Mouse (Mus musculus) regulatory T cell (primary cell): ENCODE data around the gene Ints1.

Source experiments
- in situ Hi-C: fragments of 300-600 bp; cut with MboI, MseI; formaldehyde crosslinking; loops from one replicate; pipeline ENCODE4 v1.15.1; 2025; ENCODE audit warnings: high pct_unique_total_duplicates

The Ints1 gene

GRCm38 (mm10) chr5:139775216-139775926, at the start of gene Ints1:
TSS of gene Ints1 (minus strand) at chr5:139775674.
- in situ Hi-C loops: loop anchor here (10.0 to 25.0 kb wide), 2 partner anchors 1511 to 1613 kb away; partner anchors contain the start of genes Ap4m1, BC037034, Cops6 and Mcm7

GRCm38 (mm10) chr5:139824531-139824930, 49.1 kb upstream of the Ints1 start:
- in situ Hi-C loops: no loop called here

GRCm38 (mm10) chr5:139821466-139822459, 46.3 kb upstream of the Ints1 start:
- in situ Hi-C loops: no loop called here

DNA sequence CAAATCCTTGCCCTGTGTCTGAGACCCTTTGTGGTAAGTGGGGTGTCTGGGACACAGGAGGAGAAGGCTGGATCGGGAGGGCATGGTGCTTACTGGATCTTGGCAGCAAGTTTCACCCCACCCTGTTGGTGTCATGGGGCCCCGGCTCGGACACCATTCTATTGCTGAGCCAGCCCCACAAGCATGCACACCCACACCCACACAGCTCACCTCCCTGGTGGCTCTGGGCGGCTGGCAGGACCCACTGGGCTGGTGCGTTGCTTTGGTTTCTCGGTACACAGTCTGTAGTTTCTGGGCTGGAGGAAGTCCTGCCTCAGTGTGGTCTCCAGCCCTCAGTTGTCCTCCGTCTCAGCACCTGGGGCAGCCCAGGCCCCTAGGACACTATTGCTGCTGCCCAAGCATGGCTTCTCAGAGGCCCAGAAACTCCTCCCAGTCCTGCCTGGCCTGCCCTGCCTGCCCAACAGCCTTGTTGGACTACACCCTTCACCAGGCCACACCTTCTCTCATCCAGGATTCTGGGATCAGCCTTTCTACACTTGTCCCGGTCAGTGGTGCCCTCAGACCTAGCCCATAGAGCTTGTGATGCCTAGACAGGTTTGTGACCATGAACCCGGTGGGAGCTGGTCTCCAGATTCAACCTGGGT, 44.2 kb upstream of the Ints1 start, which contains the start of gene Tmem184a:
TSS of gene Tmem184a (minus strand) at position 380 of the 644 bp plus-strand sequence.
- in situ Hi-C loops: no loop called here

GRCm38 (mm10) chr5:139818801-139819200, 43.3 kb upstream of the Ints1 start:
- in situ Hi-C loops: no loop called here

- in situ Hi-C loops: no loop called here
Measured at GRCm38 (mm10) chr5:139818056-139818455, 42.6 kb upstream of the Ints1 start.

GRCm38 (mm10) chr5:139817292-139817691, 41.8 kb upstream of the Ints1 start:
- in situ Hi-C loops: no loop called here

GRCm38 (mm10) chr5:139816445-139816844, 41.0 kb upstream of the Ints1 start:
- in situ Hi-C loops: no loop called here

- in situ Hi-C loops: no loop called here
Measured at GRCm38 (mm10) chr5:139815964-139816363, 40.5 kb upstream of the Ints1 start.

GRCm38 (mm10) chr5:139813963-139814381, 38.5 kb upstream of the Ints1 start:
- in situ Hi-C loops: no loop called here

GRCm38 (mm10) chr5:139813126-139813490, 37.6 kb upstream of the Ints1 start:
- in situ Hi-C loops: no loop called here

DNA sequence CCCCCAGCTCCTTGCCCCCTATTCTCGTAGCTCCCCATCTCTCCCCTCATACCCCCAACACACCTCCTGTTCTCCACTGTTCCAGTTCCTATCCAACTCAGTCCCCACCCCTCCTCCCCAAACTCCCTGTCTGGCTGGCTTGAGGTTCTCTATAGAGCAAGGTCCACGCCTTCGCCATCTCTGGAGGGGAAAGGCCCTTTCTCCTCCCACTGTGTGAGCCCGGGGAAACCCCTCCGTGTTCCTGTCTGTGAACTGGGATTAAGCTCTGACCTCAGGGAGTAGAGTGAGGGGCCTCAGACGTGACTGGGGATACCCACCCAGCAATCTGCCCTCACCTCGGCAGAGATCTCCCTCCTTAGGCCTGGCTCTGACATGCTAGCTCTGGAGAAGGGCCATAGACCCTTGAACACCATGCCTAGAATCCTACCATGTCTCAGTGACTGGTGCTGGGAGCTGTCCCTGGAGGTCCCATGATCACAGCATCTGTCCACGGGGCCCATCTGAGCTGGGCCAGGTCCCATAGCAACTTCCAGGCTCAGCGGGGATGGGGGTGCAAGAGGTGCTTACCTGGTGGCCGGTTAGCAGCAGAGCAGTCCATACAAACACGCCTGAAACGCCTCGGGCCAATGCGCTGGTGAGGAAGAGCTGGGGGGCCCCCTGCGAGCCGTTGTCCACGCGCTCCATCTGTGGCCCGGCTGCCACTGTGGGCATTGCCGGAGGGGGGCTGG, 37.1 kb upstream of the Ints1 start:
- in situ Hi-C loops: no loop called here

- in situ Hi-C loops: no loop called here
Measured at GRCm38 (mm10) chr5:139811677-139812397, 36.4 kb upstream of the Ints1 start.

- in situ Hi-C loops: loop anchor here (5.0 kb wide), 1 partner anchor 97 kb away; no protein-coding TSS in a partner anchor
Measured at GRCm38 (mm10) chr5:139809397-139809796, 33.9 kb upstream of the Ints1 start.

GRCm38 (mm10) chr5:139805924-139806323, 30.4 kb upstream of the Ints1 start:
- in situ Hi-C loops: loop anchor here (5.0 kb wide), 1 partner anchor 94 kb away; no protein-coding TSS in a partner anchor

- in situ Hi-C loops: loop anchor here (5.0 kb wide), 1 partner anchor 92 kb away; no protein-coding TSS in a partner anchor
Measured at GRCm38 (mm10) chr5:139804573-139805111, 29.2 kb upstream of the Ints1 start.

DNA sequence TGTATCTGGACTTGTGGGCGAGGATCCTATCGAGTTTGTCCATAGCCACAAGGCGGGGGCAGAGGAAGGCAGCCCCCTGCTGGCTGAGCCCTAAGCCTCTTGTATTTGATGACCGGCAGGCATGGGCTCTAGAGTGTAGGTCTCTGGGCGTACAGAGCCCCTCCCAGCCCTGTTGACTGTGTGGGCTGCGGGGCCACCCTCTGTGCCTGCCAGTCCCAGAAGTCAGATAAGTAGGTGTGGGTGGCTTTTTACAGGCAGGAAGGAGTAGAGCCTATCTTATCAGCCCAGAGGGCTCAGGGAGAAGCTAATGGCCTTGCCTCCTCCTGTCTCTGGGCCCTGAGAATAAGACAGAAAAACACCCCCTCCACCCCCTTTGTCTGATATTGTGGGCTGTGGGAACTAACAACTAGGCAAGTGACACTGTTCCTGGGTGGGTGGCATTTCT, 28.7 kb upstream of the Ints1 start:
- in situ Hi-C loops: no loop called here

DNA sequence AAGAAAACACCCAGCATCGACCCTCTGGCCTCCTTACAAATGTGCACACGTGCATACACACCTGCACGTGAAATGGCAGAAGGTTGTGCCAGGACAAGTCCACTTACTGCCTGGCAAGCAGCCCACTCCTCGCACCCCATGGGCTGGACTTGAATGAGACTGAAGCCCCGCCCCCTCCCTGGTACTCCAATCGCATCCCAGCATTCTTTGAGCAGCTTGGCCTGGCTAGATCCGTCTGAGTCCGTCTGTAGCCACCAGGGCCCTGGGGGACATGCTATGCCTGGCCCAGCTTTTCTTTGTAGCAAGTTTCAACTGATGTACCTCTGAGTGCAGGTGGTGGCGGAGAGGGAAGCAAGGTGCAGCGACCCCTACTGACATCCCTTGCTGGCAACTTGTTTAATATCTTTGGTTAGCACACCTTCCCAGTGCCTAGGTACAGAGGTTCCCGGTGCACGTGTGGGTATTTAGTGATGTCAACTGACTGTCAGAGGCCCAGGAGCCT, 28.2 kb upstream of the Ints1 start:
- in situ Hi-C loops: no loop called here

DNA sequence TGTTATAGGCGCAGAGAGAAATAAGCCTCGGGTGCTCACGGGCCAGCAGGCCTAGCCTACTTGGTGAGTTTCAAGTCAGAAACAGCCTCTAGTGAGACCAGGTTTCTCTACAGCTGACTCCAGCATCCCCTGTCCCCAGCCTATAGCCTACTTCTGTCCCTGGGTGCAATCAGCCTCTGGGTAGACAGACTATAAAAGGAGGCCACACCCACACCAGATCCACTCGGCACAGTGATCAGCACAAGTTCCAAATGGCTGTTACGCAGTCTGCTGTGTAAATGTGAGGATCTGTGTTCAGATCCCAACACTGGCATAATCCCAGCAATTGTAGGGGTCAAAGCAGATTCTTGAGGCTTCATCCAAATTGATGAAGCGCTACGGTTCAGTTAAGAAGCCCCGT, 27.7 kb upstream of the Ints1 start:
- in situ Hi-C loops: no loop called here

- in situ Hi-C loops: no loop called here
Measured at GRCm38 (mm10) chr5:139801880-139802279, 26.4 kb upstream of the Ints1 start.
